Mouse (Mus musculus) left cerebral cortex, postnatal 14 days (tissue): Measurements from ENCODE around the gene Gja5. TPM values are rescaled to one million over a fixed set of nuclear protein-coding genes. Genes with fewer than 3 reads are reported as not detected.
"Not testable (repeated sequence)": the region's sequence is repeated elsewhere in the genome, so short reads cannot be mapped to it uniquely, and the experiment has no call there.

ENCODE experiments used
- DNase-seq, 2 experiments: peaks; one replicate each; pipeline ENCODE4 v3.0.0; 2021 to 2022; ENCODE audit warnings: low spot score in 2 of 2, mixed read lengths in 1 of 2
- intact Hi-C: fragments of 180-260 bp; cut with DNase I; formaldehyde crosslinking; loops from one replicate; pipeline ENCODE4 v1.15.1; 2025
- total RNA-seq, 2 experiments: library from RNA; stranded (reverse); gene quantifications; 2 replicates each; pipeline ENCODE4 v1.2.3; 2021

Gja5 gene
- total RNA-seq, 2 experiments from 2014 or later = 2.0 to 2.7 TPM

GRCm38 (mm10) chr3:97003111-97003510, 98.6 kb downstream of the Gja5 start:
- intact Hi-C loops = no loop called here

GRCm38 (mm10) chr3:97004509-97004908, 100.0 kb downstream of the Gja5 start:
- no peak for DNase-seq
- intact Hi-C loops = no loop called here

More at GRCm38 (mm10) chr3:97003111-97003510, 98.6 kb downstream of the Gja5 start:
- peak; percentile 20 to 52 for DNase-seq

- DNase-seq = no peak
- intact Hi-C loops = no loop called here
Measured at GRCm38 (mm10) chr3:97007010-97007448, 102.5 kb downstream of the Gja5 start.

GRCm38 (mm10) chr3:97025226-97025625, 120.7 kb downstream of the Gja5 start:
- intact Hi-C loops = no loop called here
- no peak for DNase-seq

- DNase-seq = no peak
- intact Hi-C loops = no loop called here
Measured at GRCm38 (mm10) chr3:97032053-97032496, 127.6 kb downstream of the Gja5 start.

GRCm38 (mm10) chr3:97035558-97035957, 131.1 kb downstream of the Gja5 start:
- no peak for DNase-seq
- intact Hi-C loops = no loop called here

- intact Hi-C loops = no loop called here
- no peak for DNase-seq
Measured at GRCm38 (mm10) chr3:97037119-97037518, 132.6 kb downstream of the Gja5 start.

GRCm38 (mm10) chr3:97039721-97040120, 135.2 kb downstream of the Gja5 start:
- intact Hi-C loops = no loop called here
- no peak for DNase-seq

GRCm38 (mm10) chr3:97044188-97044587, 139.7 kb downstream of the Gja5 start:
- intact Hi-C loops = no loop called here
- DNase-seq = no peak

GRCm38 (mm10) chr3:97047757-97048156, 143.3 kb downstream of the Gja5 start:
- intact Hi-C loops = no loop called here
- DNase-seq = no peak

- intact Hi-C loops = no loop called here
Measured at GRCm38 (mm10) chr3:97048360-97048759, 143.9 kb downstream of the Gja5 start.

GRCm38 (mm10) chr3:97051264-97051744, 146.8 kb downstream of the Gja5 start:
- intact Hi-C loops = no loop called here
- no peak for DNase-seq

More at GRCm38 (mm10) chr3:97048360-97048759, 143.9 kb downstream of the Gja5 start:
- DNase-seq = no peak

GRCm38 (mm10) chr3:97052069-97052799, 147.7 kb downstream of the Gja5 start:
- intact Hi-C loops = no loop called here
- no peak for DNase-seq

GRCm38 (mm10) chr3:97058704-97059103, 154.2 kb downstream of the Gja5 start:
- intact Hi-C loops = no loop called here

GRCm38 (mm10) chr3:97060119-97060518, 155.6 kb downstream of the Gja5 start:
- intact Hi-C loops = no loop called here
- DNase-seq = no peak

More at GRCm38 (mm10) chr3:97058704-97059103, 154.2 kb downstream of the Gja5 start:
- DNase-seq = no peak

- DNase-seq = no peak
- intact Hi-C loops = no loop called here
Measured at GRCm38 (mm10) chr3:97062814-97063213, 158.3 kb downstream of the Gja5 start.

GRCm38 (mm10) chr3:97064046-97064445, 159.6 kb downstream of the Gja5 start:
- DNase-seq = no peak
- intact Hi-C loops = no loop called here

- DNase-seq, intact Hi-C loops: not testable (repeated sequence)
Measured at GRCm38 (mm10) chr3:97069589-97069988, 165.1 kb downstream of the Gja5 start.

GRCm38 (mm10) chr3:97071916-97072315, 167.4 kb downstream of the Gja5 start:
- DNase-seq = peak in 1 of 2 experiments; percentile 33
- intact Hi-C loops = not testable (repeated sequence)

- intact Hi-C loops, DNase-seq: not testable (repeated sequence)
Measured at GRCm38 (mm10) chr3:97072361-97072760, 167.9 kb downstream of the Gja5 start.
